Mouse (Mus musculus) common myeloid progenitor, adult 5-6 weeks (primary cell): ENCODE data around the gene A430078G23Rik. TPM values are rescaled to one million over a fixed set of nuclear protein-coding genes. Genes with fewer than 3 reads are reported as not detected.
"Not testable (repeated sequence)": the region's sequence is repeated elsewhere in the genome, so short reads cannot be mapped to it uniquely, and the experiment has no call there.

ENCODE experiments used
- ATAC-seq: replicated peaks from 2 replicates; pipeline ENCODE4 v1.8.0; 2016; ENCODE audit warnings: low read depth, mild to moderate bottlenecking, moderate TSS enrichment, inconsistent platforms; ENCODE audit not compliant: poor library complexity, severe bottlenecking
- total RNA-seq: library from RNA; stranded (forward); fragments of 200-1000, 187-1606 nt; gene quantifications from 2 replicates; pipeline ENCODE4 v1.2.3, GENCODE M21; 2017

Gene A430078G23Rik
- total RNA-seq = 22.7 and 25.9 TPM in 2 replicates

DNA sequence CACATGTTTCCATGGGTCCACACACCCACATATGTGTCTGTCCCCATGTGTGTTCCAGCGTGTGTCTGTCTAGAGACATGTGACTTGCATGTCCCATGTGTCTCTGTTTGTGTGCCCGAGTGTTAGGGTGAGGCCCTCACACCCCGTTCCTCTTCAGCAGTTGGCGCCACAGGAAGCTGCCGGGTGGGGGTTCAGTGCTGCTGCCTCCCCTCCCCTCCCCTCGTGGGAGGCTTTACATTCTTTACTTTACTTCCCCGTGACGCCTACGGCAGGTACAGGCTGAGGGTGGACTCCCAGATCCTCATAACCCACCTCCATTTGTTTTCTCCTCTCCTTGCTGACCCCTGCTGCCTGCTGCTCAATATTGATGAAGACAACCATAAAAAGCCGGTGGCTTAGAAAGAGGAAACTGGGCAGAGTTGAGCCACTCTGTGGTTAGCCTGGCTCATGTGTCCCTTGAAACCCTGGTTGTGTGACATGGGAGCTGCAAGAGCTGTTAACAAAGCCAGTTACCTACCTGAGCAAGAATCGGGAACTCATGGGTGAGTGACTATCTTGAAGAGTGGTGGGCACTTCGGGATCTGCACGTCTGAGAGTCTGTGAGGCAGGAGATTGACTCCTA is at the start of gene A430078G23Rik:
TSS of gene A430078G23Rik (plus strand) at position 227 of the 622 bp plus-strand sequence.
- ATAC-seq = peak; percentile 61

DNA sequence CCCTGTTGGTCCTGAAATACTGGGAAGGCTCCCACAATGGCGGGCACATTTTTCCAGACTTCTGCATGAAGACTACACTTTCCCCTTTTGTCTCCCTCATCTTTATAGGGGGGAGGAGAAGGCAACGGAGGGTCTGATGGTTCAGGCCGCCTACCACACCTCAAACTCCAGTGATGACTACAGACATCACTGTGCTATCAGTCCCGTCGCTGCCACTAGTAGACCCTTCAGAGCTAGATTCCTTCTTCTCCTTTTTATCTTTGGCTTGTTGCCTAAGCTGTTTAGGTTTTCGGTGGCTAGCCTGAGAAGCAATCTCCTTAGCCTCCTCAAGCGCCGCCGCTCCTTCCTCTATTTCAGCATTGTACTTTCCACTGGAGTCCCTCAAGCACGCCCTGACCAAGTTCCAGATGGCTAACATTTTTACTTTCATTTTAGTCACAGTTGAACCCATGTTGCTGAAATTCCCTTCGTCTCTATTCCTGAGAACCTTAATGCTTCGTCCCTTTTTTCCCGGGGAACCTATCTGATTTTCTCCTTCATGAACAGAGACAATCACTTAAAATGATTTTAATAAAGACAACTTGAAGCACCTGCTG is 44.9 kb upstream of the A430078G23Rik start:
- peak; percentile 56; the same call in 1 of the 2 replicates for ATAC-seq

DNA sequence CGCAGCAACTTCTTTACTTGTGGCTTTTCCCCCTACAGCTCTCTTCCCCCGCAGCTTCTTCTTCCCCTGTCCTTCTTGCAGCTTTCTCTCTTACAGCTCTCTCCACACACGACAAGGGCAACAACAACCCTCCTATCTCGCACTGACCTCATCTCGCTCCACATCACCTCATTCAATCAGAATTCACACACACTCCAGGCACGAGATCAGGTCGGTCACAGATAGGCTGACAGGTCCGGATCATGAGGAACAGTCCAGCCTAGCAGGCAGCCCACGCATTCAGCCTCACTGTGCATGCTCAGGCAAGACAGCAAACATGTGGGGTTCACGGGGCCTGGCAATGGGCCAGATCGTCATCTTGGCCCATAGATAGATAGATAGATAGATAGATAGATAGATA is 43.6 kb upstream of the A430078G23Rik start:
- ATAC-seq = no peak

DNA sequence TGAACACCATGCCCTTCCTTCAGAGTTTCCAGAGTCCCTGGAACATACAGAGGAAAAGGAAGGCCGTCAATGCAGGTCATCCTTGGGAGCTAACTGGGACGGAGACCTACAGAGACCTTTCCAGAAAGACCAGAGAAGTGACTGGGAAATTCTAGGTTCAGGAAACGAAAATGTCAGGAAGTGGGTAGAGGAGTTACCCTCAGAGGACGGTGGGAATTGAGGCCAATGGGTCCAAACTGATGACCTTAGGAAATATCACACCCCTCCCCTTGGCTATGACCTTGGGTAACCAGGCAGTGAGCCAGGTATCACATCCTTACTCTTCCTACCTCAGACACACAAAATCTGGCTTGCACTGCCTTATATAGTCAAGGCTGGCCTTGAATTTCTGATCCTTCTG is 41.7 kb upstream of the A430078G23Rik start:
- no peak for ATAC-seq

DNA sequence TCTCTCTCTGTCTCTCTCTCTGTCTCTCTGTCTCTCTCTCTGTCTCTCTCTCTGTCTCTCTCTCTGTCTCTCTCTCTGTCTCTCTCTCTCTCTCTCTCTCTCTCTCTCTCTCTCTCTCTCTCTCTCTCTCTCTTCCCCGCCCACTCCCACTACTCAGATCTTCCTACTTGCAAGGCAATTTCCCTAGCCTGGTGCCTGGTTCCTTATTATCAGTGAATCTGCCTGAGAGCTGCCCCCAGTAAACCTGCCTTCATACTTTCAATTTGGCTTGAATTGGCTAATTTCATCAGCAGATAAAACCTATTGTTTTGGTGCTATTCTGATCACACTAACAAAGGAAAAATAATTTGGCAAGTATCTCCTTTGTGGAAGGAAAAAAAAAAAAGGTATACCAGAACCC is 39.8 kb upstream of the A430078G23Rik start:
- not testable (repeated sequence) for ATAC-seq

DNA sequence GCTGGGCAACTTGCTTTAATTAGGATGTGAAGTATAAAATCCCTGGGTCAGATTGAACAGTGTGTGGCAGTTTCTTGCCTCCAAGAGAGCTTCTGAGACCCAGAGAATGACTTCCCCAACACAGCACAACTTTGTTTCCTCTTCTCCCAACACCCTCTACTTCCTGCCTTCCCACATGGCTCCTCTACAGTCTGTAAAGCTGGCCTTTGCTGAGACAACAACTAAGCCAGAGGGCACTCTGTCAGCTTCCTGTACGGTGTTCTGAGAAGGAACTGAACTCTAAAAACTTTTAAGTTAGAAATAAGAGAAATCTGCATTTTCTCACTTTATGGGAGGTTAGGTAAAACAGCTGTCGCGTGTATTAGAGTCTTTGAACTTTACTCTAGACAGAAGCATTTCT is 39.4 kb upstream of the A430078G23Rik start:
- ATAC-seq = peak; percentile 78

DNA sequence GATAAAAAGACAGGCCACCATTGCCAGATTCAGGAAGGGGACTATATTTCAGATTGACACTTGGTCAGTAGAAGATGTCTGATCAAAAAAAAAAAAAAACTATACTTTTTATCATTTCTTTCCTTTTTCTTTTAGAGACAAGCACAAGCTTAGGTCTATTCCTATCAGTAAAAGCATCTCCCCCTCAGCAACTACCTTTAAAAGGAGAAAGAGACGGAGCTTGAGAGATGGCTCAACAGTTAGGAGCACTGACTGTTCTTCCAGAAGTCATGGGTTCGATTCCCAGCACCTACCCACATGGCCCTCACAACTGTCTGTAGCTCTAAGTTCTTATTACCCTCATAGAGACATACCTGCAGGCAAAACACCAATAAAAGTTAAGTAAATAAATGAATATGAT is 38.9 kb upstream of the A430078G23Rik start:
- no peak for ATAC-seq

DNA sequence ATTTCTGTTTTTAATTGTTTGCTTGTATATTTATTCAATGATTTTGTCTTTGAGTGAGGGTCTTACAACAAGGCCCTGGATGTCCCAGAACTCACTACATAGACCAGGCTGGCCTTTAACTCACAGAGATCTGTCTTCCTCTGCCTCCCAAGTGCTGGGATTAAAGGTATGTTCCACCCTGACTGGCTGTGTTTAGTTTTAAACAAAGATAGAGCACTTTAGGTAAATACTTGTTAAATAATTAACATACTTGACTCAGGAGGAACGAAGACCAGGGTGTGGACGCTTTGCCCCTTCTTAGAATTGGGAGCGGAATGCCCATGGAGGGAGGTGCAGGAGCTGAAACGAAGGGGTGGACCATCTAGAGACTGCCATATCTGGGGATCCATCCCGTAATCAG is 36.6 kb upstream of the A430078G23Rik start:
- ATAC-seq = no peak

DNA sequence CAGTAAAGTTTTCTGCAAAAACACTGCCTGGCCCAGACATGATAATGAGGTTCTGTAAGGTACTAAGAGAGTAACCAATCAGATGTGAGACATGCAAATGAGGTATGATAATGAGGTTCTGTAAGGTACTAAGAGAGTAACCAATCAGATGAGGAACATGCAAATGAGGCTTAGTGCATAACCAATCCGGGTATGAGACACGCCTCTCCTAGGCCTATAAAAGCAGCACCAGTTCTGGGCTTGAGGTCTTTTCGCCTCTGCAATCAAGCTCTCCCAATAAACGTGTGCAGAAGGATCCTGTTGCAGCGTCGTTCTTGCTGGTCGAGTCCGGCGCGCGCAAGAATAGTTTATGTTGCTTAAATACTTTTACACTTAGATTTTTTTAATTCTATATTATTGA is 33.9 kb upstream of the A430078G23Rik start:
- not testable (repeated sequence) for ATAC-seq

DNA sequence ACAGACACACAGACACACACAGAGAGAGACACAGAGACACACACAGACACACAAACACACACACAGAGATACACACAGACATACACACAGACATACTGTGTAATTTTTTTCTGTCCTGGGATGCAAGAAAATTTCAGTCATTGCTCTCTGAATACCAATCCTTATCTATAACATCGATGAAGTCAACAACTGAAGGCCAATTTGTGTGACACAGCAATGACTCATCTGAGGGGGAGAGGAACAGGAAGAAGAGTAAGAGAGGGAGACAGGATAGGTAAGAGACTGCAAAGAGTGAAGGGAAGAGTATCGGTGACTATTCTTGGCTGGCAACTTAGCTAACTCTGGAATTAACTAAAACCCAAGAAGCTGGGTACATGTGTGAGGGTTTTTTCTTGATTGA is 29.0 kb upstream of the A430078G23Rik start:
- ATAC-seq = no peak

DNA sequence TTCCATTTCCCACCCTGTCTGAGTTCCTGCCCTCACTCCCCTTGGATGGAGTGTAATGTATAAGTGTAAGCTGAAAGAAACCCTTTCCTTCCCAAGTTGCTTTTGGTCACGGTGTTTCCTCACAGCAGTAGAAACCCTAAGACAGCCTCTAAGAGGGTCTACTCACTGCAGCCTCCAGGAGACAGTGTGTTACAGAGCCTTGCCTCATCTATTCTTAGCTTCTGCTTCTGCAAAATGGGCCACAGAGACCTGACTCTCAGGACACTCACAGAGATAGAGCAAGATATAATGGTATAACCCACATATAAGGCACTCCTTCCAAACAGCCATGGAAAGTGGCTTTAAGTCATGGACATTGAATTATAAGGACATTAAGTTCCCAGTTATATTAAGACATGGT is 26.2 kb upstream of the A430078G23Rik start:
- peak; percentile 57 for ATAC-seq

DNA sequence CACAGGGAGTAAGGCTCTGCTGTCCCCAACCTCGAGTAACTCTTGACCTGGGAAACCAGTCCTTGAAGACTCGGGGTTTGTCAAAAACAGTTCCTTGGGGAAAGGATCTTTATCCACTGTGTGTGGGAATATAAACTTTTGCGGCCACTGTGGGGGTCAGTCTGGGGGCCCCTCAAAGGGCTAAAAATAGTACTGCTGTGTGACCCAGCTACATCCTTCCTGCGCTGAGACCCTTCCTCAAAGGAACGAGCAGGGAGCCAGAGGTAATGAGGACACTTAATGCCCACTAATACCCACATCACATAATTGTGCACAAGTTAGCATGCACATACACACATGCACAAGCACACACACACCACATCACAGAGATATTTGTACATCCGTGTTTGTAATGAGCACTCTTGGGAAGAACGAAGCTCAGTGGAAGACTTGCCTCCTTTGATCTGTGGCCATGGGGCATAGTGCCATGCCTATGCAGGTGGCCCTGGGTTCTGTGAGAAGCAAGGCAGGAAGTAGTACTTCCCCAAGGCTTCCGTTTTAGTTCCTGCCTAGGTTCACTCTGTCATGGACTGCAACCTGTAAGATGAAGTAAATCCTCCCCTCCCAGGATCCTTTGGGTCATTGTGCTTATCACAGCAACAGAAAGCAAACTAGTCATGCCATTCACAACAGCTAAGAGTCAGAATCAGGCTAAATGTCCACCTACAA is 25.5 kb upstream of the A430078G23Rik start:
- peak; percentile 60 for ATAC-seq

DNA sequence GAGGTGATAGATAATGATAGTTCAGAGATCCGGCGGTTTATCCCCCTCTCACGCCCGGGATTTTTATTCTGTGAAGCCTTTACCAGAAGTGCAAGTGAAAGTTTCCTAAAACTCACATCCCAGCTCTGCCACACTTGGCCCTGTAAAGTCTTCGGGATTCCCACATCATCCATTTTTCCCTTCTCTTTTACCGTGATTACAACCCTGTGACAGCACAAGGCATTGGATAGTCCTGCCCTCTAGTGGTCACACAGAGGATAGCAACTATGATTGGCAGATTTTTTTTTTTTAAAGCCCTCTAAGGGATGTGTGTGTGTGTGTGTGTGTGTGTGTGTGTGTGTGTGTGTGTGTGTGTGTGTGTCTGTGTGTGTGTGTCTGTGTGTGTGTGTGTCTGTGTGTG is 22.6 kb upstream of the A430078G23Rik start:
- peak; percentile 70 for ATAC-seq

DNA sequence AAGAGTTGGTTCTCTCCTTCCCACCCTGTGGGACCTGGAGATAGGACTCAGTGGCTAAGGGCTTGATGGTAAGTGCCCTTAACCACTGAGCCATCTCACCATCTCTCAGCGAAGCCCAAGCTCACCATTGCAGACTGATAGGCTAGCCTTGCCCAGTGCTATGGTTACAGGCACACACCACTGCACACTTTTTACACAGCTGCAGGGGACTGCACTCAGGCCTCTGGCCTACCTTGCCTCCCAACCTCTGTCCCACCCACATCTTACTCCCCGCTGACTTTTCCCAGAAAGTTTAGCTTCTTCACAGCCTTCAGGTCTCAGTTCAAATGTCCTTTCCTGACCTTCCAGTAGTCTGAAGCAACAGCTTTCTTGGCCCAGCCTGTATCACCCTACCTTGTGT is 21.5 kb upstream of the A430078G23Rik start:
- no peak for ATAC-seq

DNA sequence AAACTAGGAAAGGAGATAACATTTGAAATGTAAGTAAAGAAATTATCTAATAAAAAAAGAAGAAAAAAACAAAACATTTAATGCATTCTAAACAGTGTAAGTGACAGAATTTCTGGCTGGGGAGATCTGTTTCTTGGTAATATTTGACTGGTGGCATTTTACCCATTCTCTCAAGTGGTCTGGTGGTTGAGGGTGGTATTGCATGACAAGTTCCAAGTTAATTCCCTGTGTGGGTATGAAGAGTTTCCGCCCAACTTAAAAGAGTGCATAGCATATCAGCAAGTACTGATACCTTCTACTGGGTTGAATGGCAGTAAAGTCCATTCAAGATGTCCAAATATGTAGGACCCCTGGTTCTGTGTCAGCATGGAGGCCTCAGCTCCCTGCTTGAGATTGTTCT is 17.3 kb upstream of the A430078G23Rik start:
- peak; percentile 52; the same call in 1 of the 2 replicates for ATAC-seq

DNA sequence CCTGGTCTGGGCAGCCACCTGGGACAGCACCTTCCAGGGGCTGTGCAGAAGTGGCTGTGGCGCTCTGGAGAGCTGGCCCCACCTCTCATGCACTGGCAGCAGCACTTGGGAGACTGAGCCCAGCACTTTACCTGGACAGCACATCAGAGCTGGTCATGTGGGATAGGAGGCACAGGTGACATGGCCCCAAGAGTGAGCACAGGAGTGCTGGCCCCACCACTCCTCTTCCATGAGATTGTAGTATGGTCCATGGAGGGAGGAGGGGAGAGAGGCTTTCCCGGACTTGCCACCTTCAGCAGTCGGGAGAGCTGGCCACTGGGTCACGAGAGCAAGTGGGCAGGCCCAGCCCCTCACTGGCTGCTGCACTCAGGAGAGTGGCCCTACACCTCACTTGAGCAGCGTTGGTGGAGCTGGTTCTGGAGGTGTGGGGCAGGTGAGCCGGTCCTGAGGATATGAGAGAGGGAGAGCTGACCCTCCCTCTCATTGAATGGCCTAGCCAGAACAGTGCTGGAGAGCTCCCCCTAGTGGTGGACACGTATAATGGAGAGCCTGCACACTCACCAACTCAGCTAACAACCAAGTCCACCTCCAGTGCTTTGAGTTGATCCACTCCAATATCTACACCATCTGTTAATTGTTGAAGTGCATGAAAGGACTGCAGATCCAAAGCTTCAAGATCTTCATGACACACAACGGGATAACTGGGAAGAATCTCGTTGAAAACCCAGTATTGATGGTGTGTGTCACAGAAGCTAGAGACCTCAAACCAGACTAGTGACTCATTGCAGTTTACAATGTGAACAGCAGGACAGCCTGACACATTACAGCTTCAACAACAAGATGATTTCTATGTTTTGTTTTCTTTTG is 16.3 kb upstream of the A430078G23Rik start:
- ATAC-seq = peak; percentile 95

DNA sequence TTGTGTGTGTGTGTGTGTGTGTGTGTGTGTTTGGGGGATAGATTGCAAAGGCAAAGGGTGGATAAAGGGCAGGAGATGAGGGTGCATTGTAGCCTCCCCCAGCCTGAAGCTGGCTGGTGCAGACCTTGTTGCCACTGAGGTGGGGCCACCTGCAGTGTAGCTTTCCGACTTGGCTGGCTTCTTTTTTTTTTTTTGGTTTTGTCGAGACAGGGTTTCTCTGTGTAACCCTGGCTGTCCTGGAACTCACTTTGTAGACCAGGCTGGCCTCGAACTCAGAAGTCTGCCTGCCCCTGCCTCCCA is 15.7 kb upstream of the A430078G23Rik start:
- not testable (repeated sequence) for ATAC-seq

DNA sequence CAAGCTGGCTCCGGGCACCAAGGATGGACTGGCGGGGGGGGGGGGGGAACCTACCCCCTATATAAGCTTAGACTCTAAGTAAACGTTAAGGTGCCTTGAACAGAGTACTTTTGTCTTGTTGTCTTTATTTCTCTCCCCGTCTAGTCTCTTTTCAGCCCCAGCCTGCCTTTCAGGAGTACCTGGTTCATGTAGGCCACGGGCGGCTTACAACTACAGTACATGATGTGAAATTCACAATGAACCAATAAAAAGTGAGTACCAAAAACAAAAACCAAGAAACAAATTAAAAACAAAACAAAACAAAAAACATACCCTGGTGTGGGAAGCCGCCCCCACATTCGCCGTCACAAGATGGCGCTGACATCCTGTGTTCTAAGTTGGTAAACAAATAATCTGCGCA is 15.2 kb upstream of the A430078G23Rik start:
- no peak for ATAC-seq

DNA sequence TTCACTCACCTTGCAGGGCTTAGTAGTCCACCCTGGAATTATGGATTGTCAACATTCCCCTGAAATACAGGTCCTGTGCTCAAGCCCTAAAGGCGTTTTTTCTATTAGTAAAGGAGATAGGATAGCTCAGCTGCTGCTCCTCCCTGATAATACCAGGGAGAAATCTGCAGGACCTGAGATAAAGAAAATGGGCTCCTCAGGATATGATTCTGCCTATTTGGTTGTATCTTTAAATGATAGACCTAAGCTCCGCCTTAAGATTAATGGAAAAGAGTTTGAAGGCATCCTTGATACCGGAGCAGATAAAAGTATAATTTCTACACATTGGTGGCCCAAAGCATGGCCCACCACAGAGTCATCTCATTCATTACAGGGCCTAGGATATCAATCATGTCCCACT is 12.5 kb upstream of the A430078G23Rik start:
- not testable (repeated sequence) for ATAC-seq

DNA sequence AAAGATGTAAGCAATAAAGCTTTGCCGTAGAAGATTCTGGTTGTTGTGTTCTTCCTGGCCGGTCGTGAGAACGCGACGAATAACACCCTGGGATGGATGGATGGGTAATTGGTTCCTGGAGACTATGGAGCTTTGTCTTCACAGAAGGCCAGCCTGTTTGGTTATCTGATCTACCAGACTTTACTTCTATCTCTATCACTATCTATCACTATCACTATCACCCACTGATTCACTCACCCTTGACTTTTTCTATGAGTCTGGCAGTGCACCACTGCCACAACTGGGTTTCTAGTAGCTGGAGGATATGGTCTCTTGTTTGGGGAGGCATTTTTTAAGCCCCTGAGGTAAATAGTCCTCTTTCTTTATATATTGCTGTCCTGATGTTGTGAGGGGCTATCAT is 7.9 kb upstream of the A430078G23Rik start:
- ATAC-seq = no peak
